Mouse (Mus musculus): ENCODE data around the gene Polr2a. TPM values are rescaled to one million over a fixed set of nuclear protein-coding genes. Genes with fewer than 3 reads are reported as not detected.

The Polr2a gene
- total and polyA plus RNA-seq, 3 experiments: 16.6 to 193 (median 73.9) TPM

- Histone ChIP-seq H3K4me1 (ENCODE audit: control insufficient read depth in 1 of 2, insufficient read depth in 2 of 2, low read length in 2 of 2) (no peaks in the 10 kb centered on the region), H3K9ac (ENCODE audit: control insufficient read depth, low read depth, low read length, poor library complexity, severe bottlenecking) (no peak overlapping the region), H3K79me2 (ENCODE audit: control insufficient read depth, insufficient read depth, low read length, poor library complexity) (no peaks in the 10 kb centered on the region), H3K9me3 (replicated peaks; ENCODE audit: insufficient read depth, low read length) (no peaks in the 10 kb centered on the region), H3K36me3 (ENCODE audit: control insufficient read depth in 1 of 2, insufficient read depth in 2 of 2, low read length in 2 of 2) (no peaks in the 10 kb centered on the region), H3K4me3 (ENCODE audit: control insufficient read depth in 1 of 2, insufficient read depth in 1 of 2, low read depth in 2 of 2, low read length in 2 of 2) (no peak overlapping the region), H3K27me3 (ENCODE audit: control insufficient read depth in 1 of 2, insufficient read depth in 2 of 2, low read length in 2 of 2) (no peaks in the 10 kb centered on the region), H3K27ac (ENCODE audit: control insufficient read depth, low read depth, low read length) (no peak overlapping the region)
- no peak for DNase-seq (ENCODE audit: low read depth, low spot score)
- TF ChIP-seq MAZ (IDR thresholded peaks at IDR 0.05; ENCODE audit: low read depth, low read length) (no peak), TBP (IDR thresholded peaks at IDR 0.05; ENCODE audit: low read depth, low read length) (no peak), TAL1 (IDR thresholded peaks at IDR 0.05; ENCODE audit: low read length) (no peak), RAD21 (IDR thresholded peaks at IDR 0.05; ENCODE audit: low read depth, low read length) (no peak)
Observed at GRCm38 (mm10) chr11:69778258-69778982, 20.0 kb upstream of the Polr2a start.

DNA sequence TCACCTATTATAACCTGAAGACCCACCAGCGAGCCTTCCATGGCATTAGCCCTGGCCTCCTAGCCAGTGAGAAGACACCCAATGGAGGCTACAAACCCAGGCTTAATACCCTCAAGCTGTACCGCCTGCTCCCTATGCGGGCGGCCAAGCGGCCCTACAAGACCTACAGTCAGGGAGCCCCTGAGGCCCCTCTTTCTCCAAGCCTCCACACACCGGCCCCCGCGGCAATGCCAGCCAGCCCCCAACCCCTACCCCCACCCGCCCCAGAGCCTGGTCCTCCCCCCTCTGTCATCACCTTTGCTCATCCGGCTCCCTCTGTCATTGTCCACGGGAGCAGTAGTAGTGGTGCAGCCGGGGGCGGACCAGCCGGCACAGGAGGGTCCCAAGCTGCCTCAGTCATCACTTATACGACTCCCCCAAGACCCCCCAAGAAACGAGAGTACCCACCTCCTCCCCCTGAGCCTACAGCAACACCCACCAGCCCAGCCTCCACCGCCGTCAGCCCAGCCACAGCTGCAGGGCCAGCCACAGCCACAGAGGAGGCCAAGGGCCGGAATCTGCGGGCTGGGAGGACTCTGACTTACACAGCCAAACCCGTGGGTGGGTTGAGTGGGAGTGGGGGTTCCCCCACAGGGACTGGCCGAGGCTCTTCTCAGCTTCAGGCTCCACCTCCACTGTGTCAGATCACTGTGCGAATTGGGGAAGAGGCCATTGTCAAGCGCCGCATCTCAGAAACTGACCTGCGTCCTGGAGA is 19.2 kb upstream of the Polr2a start:
- no peak overlapping the region for H3K4me3 ChIP-seq (ENCODE audit: control insufficient read depth in 1 of 2, insufficient read depth in 1 of 2, low read depth in 2 of 2, low read length in 2 of 2)
- no peak overlapping the region for H3K9ac ChIP-seq (ENCODE audit: control insufficient read depth, low read depth, low read length, poor library complexity, severe bottlenecking)
- no peaks in the 10 kb centered on the region for H3K4me1 ChIP-seq (ENCODE audit: control insufficient read depth in 1 of 2, insufficient read depth in 2 of 2, low read length in 2 of 2)
- no peak overlapping the region for H3K27ac ChIP-seq (ENCODE audit: control insufficient read depth, low read depth, low read length)
- H3K79me2 ChIP-seq (ENCODE audit: control insufficient read depth, insufficient read depth, low read length, poor library complexity): no peaks in the 10 kb centered on the region
- TF ChIP-seq HCFC1 (IDR thresholded peaks at IDR 0.05; ENCODE audit: low read depth, low read length): no peak
- no peak for TF ChIP-seq SMC3 (IDR thresholded peaks at IDR 0.05; ENCODE audit: low read depth, low read length)
- no peak for TF ChIP-seq TCF12 (IDR thresholded peaks at IDR 0.05; ENCODE audit: low read depth, low read length)
- no peak for TF ChIP-seq POLR2AphosphoS2 (IDR thresholded peaks at IDR 0.05; ENCODE audit: low read length)
- no peak for TF ChIP-seq CHD1 (IDR thresholded peaks at IDR 0.05; ENCODE audit: low read depth, low read length)
- TF ChIP-seq ELF1 (IDR thresholded peaks at IDR 0.05; ENCODE audit: low read depth, low read length): no peak
- TF ChIP-seq POLR2AphosphoS5 (IDR thresholded peaks at IDR 0.05; ENCODE audit: borderline replicate concordance, low read depth, low read length): no peak
- no peaks in the 10 kb centered on the region for H3K27me3 ChIP-seq (ENCODE audit: control insufficient read depth in 1 of 2, insufficient read depth in 2 of 2, low read length in 2 of 2)
- no peaks in the 10 kb centered on the region for H3K36me3 ChIP-seq (ENCODE audit: control insufficient read depth in 1 of 2, insufficient read depth in 2 of 2, low read length in 2 of 2)
- no peak for DNase-seq (ENCODE audit: low read depth, low spot score)
- H3K9me3 ChIP-seq (replicated peaks; ENCODE audit: insufficient read depth, low read length): no peaks in the 10 kb centered on the region

- Histone ChIP-seq H3K9ac (ENCODE audit: control insufficient read depth, low read depth, low read length, poor library complexity, severe bottlenecking) (no peak overlapping the region), H3K9me3 (replicated peaks; ENCODE audit: insufficient read depth, low read length) (no peaks in the 10 kb centered on the region), H3K4me3 (ENCODE audit: control insufficient read depth in 1 of 2, insufficient read depth in 1 of 2, low read depth in 2 of 2, low read length in 2 of 2) (no peak overlapping the region), H3K36me3 (ENCODE audit: control insufficient read depth in 1 of 2, insufficient read depth in 2 of 2, low read length in 2 of 2) (no peaks in the 10 kb centered on the region), H3K79me2 (ENCODE audit: control insufficient read depth, insufficient read depth, low read length, poor library complexity) (no peaks in the 10 kb centered on the region), H3K4me1 (ENCODE audit: control insufficient read depth in 1 of 2, insufficient read depth in 2 of 2, low read length in 2 of 2) (no peaks in the 10 kb centered on the region), H3K27me3 (ENCODE audit: control insufficient read depth in 1 of 2, insufficient read depth in 2 of 2, low read length in 2 of 2) (no peaks in the 10 kb centered on the region), H3K27ac (ENCODE audit: control insufficient read depth, low read depth, low read length) (no peak overlapping the region)
- DNase-seq (ENCODE audit: low read depth, low spot score): no peak
- TF ChIP-seq HCFC1 (IDR thresholded peaks at IDR 0.05; ENCODE audit: low read depth, low read length): no peak
- no peak for TF ChIP-seq ZKSCAN1 (IDR thresholded peaks at IDR 0.05; ENCODE audit: low read depth, low read length)
- no peak for TF ChIP-seq TBP (IDR thresholded peaks at IDR 0.05; ENCODE audit: low read depth, low read length)
- TF ChIP-seq ELF1 (IDR thresholded peaks at IDR 0.05; ENCODE audit: low read depth, low read length): no peak
- no peak for TF ChIP-seq SMC3 (IDR thresholded peaks at IDR 0.05; ENCODE audit: low read depth, low read length)
- TF ChIP-seq USF1 (IDR thresholded peaks at IDR 0.05; ENCODE audit: low read depth, low read length): no peak
- no peak for TF ChIP-seq CHD2 (IDR thresholded peaks at IDR 0.05; ENCODE audit: low read length)
- no peak for TF ChIP-seq E2F4 (IDR thresholded peaks at IDR 0.05; ENCODE audit: borderline replicate concordance, low read depth, low read length)
- no peak for TF ChIP-seq RCOR1 (IDR thresholded peaks at IDR 0.05; ENCODE audit: low read depth, low read length)
- no peak for TF ChIP-seq SIN3A (IDR thresholded peaks at IDR 0.05; ENCODE audit: low read length)
Observed at GRCm38 (mm10) chr11:69776488-69776887, 18.1 kb upstream of the Polr2a start.
